Mouse (Mus musculus) stomach, postnatal 0 days (tissue): ENCODE measurements around the gene Clba1. TPM values are rescaled to one million over a fixed set of nuclear protein-coding genes. Genes with fewer than 3 reads are reported as not detected.

Source experiments
- ATAC-seq: fragments of 200-750 bp; cut with Nextera tagmentation; 2 replicates; pipeline ENCODE4 v1.8.0; 2017; ENCODE audit not compliant: low FRiP score, low TSS enrichment
- DNase-seq: peaks from one replicate; pipeline ENCODE4 v3.0.0-alpha.2; 2016; ENCODE audit warnings: low spot score
- H3K27ac ChIP-seq: fragments of 300-500 bp; sonication (generic); replicated peaks from 2 replicates; pipeline ENCODE4 v1.5.1; 2014; ENCODE audit warnings: mild to moderate bottlenecking, control low read depth
- H3K27me3 ChIP-seq: fragments of 300-500 bp; sonication (generic); 2 replicates; pipeline ENCODE4 v1.6.1; 2014; ENCODE audit warnings: low read length; ENCODE audit not compliant: control insufficient read depth, insufficient read depth
- H3K36me3 ChIP-seq: fragments of 300-500 bp; sonication (generic); 2 replicates; pipeline ENCODE4 v1.6.1; 2014; ENCODE audit warnings: low read length, mixed read lengths; ENCODE audit not compliant: control insufficient read depth, insufficient read depth
- H3K4me1 ChIP-seq: fragments of 300-500 bp; sonication (generic); replicated peaks from 2 replicates; pipeline ENCODE4 v1.6.1; 2014; ENCODE audit warnings: antibody characterized with exemption; ENCODE audit not compliant: control insufficient read depth, insufficient read depth
- H3K4me2 ChIP-seq: fragments of 300-500 bp; sonication (generic); replicated peaks from 2 replicates; pipeline ENCODE4 v1.6.1; 2014; ENCODE audit warnings: low read depth, mild to moderate bottlenecking, control low read depth, moderate library complexity
- H3K4me3 ChIP-seq: fragments of 300-500 bp; sonication (generic); 2 replicates; pipeline ENCODE4 v1.5.1; 2014; ENCODE audit warnings: low read depth, low read length, control low read depth
- H3K9ac ChIP-seq: fragments of 300-500 bp; sonication (generic); 2 replicates; pipeline ENCODE4 v1.6.1; 2014; ENCODE audit warnings: mild to moderate bottlenecking, low read length, control low read depth, mixed read lengths
- H3K9me3 ChIP-seq: fragments of 300-500 bp; sonication (generic); 2 replicates; pipeline ENCODE4 v1.6.1; 2016; ENCODE audit warnings: low read length; ENCODE audit not compliant: control insufficient read depth
- CTCF ChIP-seq: IDR thresholded peaks from 2 replicates; pipeline ENCODE4 v1.5.1; 2016; ENCODE audit warnings: antibody characterized with exemption, low read depth, mild to moderate bottlenecking, moderate library complexity
- EP300 ChIP-seq: optimal IDR thresholded peaks from 2 replicates; pipeline ENCODE3; 2016; ENCODE audit warnings: antibody characterized with exemption
- WGBS: fragments of 180-500 bp; shearing (Covaris S2); extraction: QIAGEN DNeasy Blood & Tissue Kit; methylation state at CpG from one replicate; pipeline ENCODE4 v1.1.7; 2014; 5-methylcytosine and 5-hydroxymethylcytosine counted together
- polyA plus RNA-seq: library from polyadenylated mRNA; unstranded; fragments of >200 nt; fragmentation: Nextera tagmentation; extraction: Ambion mirVana; gene quantifications from 2 replicates; pipeline ENCODE4 v1.2.1, GENCODE M21; 2015

The Clba1 gene
- polyA plus RNA-seq, 1 experiment from 2014 or later: 6.8 TPM

DNA sequence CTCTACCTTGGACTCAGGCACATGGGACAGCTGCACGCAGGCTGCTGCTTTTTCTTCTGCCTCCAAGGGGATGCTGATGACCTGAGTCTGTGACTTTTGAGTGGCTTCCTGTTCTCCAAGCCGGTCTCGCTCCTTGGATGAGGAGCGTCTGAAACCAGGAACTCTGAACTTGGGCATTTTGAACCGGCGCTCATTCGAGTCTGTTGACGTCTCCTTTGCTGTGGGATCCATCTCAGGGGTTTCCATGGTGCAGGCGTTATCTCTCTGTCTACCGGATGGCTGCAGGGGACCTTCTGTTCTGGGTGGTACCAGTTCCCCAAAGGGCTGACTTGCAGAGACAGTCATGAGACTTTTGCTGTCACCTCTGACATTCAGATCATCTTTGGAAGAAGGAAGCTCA, 34.3 kb upstream of the Clba1 start:
- Histone ChIP-seq H3K4me3 (no peak overlapping the region), H3K9me3 (no peaks in the 10 kb centered on the region), H3K27me3 (no peaks in the 10 kb centered on the region), H3K27ac (no peak overlapping the region), H3K9ac (no peak overlapping the region), H3K4me1 (no peaks in the 10 kb centered on the region), H3K36me3 (no peaks in the 10 kb centered on the region), H3K4me2 (no peak overlapping the region)
- DNase-seq: no peak
- 91% methylated on average over 10 of the region's 10 CpGs for WGBS
- no peak for ATAC-seq
- TF ChIP-seq EP300: no peak
- no peak for TF ChIP-seq CTCF

DNA sequence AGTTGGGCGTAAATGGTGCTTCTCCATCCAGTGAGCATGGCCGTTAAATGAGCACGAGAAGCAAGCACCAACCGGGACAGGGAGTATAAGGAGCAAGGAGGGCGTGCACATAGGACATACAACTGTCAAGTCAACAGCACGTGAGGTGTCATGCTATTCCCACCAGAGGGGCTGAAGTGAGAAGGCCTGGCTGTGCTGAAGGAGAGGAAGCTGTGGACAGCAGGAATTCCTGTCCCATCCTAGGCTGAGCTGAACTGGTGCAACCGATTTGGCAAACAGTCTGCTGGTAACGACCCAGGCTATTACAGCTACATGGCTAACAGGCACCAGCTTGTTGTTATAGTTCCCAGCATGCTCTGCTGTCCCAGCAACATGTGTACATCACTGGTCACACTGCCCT, 17.7 kb upstream of the Clba1 start:
- DNase-seq (no peak), ATAC-seq (no peak)
- Histone ChIP-seq H3K4me2 (no peak overlapping the region), H3K27me3 (no peaks in the 10 kb centered on the region), H3K4me1 (peaks cover 9% of the 10 kb centered on the region; the same call in 1 of the 2 replicates), H3K9me3 (no peaks in the 10 kb centered on the region), H3K4me3 (no peak overlapping the region), H3K36me3 (no peaks in the 10 kb centered on the region), H3K9ac (no peak overlapping the region), H3K27ac (no peak overlapping the region)
- no peak for TF ChIP-seq EP300
- TF ChIP-seq CTCF: no peak
- 57% methylated on average over 8 of the region's 8 CpGs for WGBS

DNA sequence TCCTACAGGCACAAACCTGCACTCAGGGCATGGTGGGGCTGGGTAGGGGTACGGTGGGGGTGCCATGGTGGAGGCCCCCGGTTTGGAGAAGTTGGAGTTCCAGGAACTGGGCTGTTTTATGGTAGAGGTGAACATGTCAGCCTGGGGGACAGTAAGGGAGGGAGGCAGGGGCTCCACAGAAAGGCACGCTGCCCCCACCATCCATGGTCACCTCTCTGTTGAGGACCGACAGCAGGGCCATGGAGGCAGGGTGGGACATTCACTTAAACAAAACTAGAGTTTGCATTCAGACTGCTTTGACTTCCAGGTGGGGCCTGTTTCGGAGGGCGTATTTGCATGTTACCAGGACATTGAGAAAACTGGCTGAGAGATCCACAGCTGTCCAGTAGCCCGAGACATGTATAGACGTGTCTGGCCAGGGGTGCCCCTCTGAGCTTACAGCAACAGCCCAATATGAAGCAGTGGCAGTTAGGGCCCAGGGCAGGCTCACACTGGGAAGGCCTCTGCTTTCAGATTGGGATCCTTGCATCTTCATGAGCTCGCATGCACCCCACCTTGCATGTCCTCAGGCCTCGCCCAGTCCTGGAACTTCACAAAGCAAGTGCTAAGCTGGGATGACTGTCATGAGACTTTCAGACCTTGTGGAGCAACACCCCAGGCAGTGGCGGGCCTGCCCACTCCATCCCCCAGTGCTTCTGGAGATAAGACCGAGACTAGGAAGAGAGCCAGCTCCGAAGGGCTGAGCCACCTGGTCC, 15.0 kb upstream of the Clba1 start:
- peak; percentile 21 for ATAC-seq
- H3K27ac ChIP-seq: peak overlapping the region; percentile 82
- H3K4me2 ChIP-seq: peak overlapping the region; percentile 37
- no peaks in the 10 kb centered on the region for H3K9me3 ChIP-seq
- no peak overlapping the region for H3K4me3 ChIP-seq
- H3K27me3 ChIP-seq: no peaks in the 10 kb centered on the region
- H3K36me3 ChIP-seq: no peaks in the 10 kb centered on the region
- no peak for TF ChIP-seq CTCF
- WGBS: 51% methylated on average over 13 of the region's 13 CpGs
- DNase-seq: peak; percentile 68
- H3K9ac ChIP-seq: peak overlapping the region; percentile 2
- H3K4me1 ChIP-seq: peaks cover 19% of the 10 kb centered on the region

DNA sequence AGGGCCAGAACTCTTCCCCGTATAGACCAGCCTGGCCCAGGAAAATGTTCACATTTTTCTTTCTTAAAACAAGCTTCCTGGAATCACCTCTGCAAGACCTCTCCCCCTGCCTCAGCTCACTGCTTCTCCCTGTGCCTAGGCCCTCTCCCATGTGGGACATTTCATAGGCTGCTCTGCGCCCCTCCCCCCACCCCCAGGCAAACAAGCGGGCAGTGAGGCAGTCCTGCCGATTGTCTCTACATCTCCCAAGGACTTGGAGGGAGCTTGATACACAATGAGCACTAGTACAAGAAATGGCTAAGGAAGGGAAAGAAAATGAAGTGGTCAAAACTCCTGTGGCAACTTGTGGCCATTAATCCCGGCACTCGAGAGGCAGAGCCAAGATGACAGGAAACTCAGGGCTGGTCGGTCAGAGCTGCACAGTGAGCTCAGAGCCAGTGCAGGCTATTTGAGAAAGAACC, 14.4 kb upstream of the Clba1 start:
- peak overlapping the region; percentile 2; the same call in 1 of the 2 replicates for H3K9ac ChIP-seq
- no peaks in the 10 kb centered on the region for H3K9me3 ChIP-seq
- peaks cover 22% of the 10 kb centered on the region for H3K4me1 ChIP-seq
- peak overlapping the region; percentile 82 for H3K27ac ChIP-seq
- DNase-seq (no peak), ATAC-seq (no peak)
- H3K36me3 ChIP-seq: no peaks in the 10 kb centered on the region
- 13% methylated on average over 7 of the region's 7 CpGs for WGBS
- no peak overlapping the region; the same call in 1 of the 2 replicates for H3K4me3 ChIP-seq
- TF ChIP-seq EP300 (no peak), CTCF (no peak)
- no peaks in the 10 kb centered on the region for H3K27me3 ChIP-seq
- peak overlapping the region; percentile 37 for H3K4me2 ChIP-seq

DNA sequence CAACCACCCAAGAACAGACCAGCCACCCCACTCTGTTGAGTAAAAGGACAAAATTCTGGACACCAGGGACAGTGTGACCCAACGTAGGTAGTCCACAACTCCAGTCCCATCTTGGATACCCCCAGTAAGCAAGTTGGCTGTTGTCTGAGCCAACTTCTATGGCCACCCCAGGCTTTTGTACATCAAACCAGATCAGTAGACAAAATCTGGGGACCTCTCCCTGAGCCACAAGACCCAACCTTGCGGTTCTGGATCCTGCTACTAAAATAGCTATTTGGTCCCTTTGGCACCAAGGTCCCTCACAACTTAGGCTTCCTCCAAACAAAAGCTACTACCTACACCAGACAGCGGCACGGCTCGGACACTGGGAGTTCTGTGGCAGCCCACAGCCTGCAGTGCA, 13.7 kb upstream of the Clba1 start:
- WGBS: 74% methylated on average over 5 of the region's 5 CpGs
- no peak for ATAC-seq
- TF ChIP-seq EP300: no peak
- no peak for TF ChIP-seq CTCF
- Histone ChIP-seq H3K4me3 (peak overlapping the region; percentile 14), H3K4me1 (peaks cover 22% of the 10 kb centered on the region), H3K4me2 (peak overlapping the region; percentile 37), H3K27ac (peak overlapping the region; percentile 82), H3K9me3 (no peaks in the 10 kb centered on the region), H3K36me3 (no peaks in the 10 kb centered on the region), H3K27me3 (no peaks in the 10 kb centered on the region), H3K9ac (peak overlapping the region; percentile 2; the same call in 1 of the 2 replicates)
- DNase-seq: no peak

DNA sequence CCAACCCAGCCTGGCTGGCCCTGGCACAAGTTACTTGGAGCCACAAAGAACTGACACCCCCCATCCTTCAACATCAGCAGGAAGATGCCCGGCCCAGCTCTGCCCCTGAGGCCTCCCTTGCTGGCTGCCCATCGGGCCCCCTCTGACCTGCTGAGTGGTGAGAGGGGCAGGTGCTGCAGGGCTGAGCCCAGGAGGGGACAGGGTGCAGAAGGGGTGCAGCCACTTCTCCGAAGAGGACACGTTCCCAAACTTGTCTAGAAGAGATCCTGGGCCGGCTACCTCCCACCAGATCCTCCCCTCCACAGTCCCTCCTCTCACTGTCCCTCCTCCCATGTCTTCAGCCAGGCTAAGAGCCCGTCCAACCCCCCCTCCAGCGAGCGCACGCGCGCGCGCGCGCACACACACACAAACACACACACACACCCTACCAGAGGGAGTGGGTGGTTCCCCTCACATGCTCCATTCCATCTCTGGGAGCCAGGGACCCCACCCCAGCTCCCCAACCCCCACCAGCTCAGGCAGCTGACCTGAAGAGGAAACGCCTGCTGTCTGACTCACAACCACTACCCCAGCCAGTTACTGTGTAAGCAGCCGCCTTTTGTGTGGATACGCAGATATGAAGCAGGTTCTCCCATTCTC, 13.2 kb upstream of the Clba1 start:
- TF ChIP-seq CTCF (no peak), EP300 (no peak)
- Histone ChIP-seq H3K27ac (peak overlapping the region; percentile 82), H3K4me1 (peaks cover 22% of the 10 kb centered on the region), H3K27me3 (no peaks in the 10 kb centered on the region), H3K4me2 (peak overlapping the region; percentile 37), H3K36me3 (no peaks in the 10 kb centered on the region), H3K9me3 (no peaks in the 10 kb centered on the region), H3K9ac (peak overlapping the region; percentile 2; the same call in 1 of the 2 replicates), H3K4me3 (peak overlapping the region; percentile 14)
- ATAC-seq: peak; percentile 76
- WGBS: 18% methylated on average over 18 of the region's 18 CpGs
- peak; percentile 90 for DNase-seq
